Mouse (Mus musculus): ENCODE measurements around the gene Mocs1.

DNA sequence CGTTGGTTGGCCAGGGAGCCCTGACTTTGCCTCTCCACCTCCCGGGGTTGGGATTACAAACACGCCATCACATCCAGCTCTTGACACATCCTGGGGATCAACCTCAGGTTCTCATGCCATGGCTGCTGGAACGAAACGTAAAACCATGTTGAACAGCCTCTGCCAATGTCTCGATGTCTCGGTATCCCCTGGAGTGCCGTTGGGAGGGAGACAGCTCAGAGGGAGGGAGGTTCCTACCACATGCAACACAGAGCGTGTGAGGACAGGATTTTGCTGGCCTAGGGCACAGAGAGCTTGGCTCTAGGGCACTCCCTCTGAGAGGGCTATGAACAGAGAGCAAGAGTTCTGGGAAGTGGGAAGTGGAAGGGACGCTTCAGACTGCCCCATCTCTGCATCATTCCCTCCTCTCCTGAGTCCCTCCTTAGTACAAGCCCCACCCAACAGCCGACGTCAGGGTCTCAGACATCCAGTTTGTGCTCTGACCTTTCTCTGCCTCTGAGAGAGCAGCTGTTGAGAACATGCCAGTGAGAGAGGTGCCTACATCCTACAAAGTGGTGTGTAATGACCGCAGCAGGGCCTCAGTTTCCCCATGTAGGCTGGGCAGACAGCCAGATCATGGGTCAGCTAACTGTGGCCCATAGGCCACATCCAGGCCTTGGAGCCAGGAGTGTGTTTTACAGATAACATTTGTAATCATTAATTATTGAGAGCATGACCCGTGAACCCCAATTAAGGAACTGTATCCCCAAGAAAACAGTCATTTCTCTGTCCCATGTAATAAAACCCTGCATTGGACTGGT is 12.4 kb downstream of the Mocs1 start:
- TF ChIP-seq CTCF (conservative IDR thresholded peaks at IDR 0.05; ENCODE audit: low read length) (no peak), NANOG (IDR thresholded peaks at IDR 0.05; ENCODE audit: borderline replicate concordance, low read length) (no peak)
